Comparison of ENCODE assay signal across 9 mouse cellular contexts in genomic region chr9:8133586-8134115, GRCm38 (mm10). TPM values are rescaled to one million over a fixed set of nuclear protein-coding genes. Genes with fewer than 3 reads are reported as not detected.
DNase-seq lines count a peak whose midpoint lies in the region; ATAC-seq lines count a peak whose summit lies in the region.
"Had no signal": no experiment of that assay in that cellular context is flagged by ENCODE, and none has a peak within 500 bp of the region (broad histone marks: within the 10 kb centered on the region; RNA-seq: fewer than 3 reads in every experiment).

No protein-coding gene starts in this region.

- peaks cover 2% of the 10 kb centered on the region; the same call in 1 of the 2 replicates for H3K4me1 ChIP-seq in lung, embryonic 16.5 days (replicated peaks; ENCODE audit: control insufficient read depth, insufficient read depth, low read length)
- H3K4me1 ChIP-seq in hindbrain, embryonic 13.5 days (replicated peaks): peaks cover 11% of the 10 kb centered on the region; the same call in 1 of the 2 replicates
- peaks cover 7% of the 10 kb centered on the region for H3K4me1 ChIP-seq in midbrain, embryonic 15.5 days

- 2% methylated on average over 22 of the region's 22 CpGs for WGBS in lung, embryonic 16.5 days
- WGBS in hindbrain, embryonic 13.5 days: 2% methylated on average over 22 of the region's 22 CpGs
- WGBS in midbrain, embryonic 15.5 days: 2% methylated on average over 22 of the region's 22 CpGs

- no peak for ATAC-seq in lung, embryonic 16.5 days (ENCODE audit: low read depth)
- no peak; the same call in 1 of the 2 replicates for ATAC-seq in hindbrain, embryonic 13.5 days (ENCODE audit: low FRiP score)
- ATAC-seq in midbrain, embryonic 15.5 days (replicated peaks): peak; percentile 49

- H3K4me2 ChIP-seq in lung, embryonic 16.5 days (ENCODE audit: low read depth, low read length): peak overlapping the region; percentile 87
- peak overlapping the region; percentile 59 for H3K4me2 ChIP-seq in hindbrain, embryonic 13.5 days
- H3K4me2 ChIP-seq in midbrain, embryonic 15.5 days: peak overlapping the region; percentile 63

- H3K27me3 ChIP-seq in lung, embryonic 16.5 days (ENCODE audit: control insufficient read depth, insufficient read depth, low read depth, low read length): no peaks in the 10 kb centered on the region
- H3K27me3 ChIP-seq in hindbrain, embryonic 13.5 days: no peaks in the 10 kb centered on the region
- no peaks in the 10 kb centered on the region for H3K27me3 ChIP-seq in midbrain, embryonic 15.5 days (replicated peaks)

- H3K27ac ChIP-seq in lung, embryonic 16.5 days (ENCODE audit: low read length): 0 out of 2 replicates have a peak overlapping the region, but pooled peaks have one; percentile 39
- H3K27ac ChIP-seq in hindbrain, embryonic 13.5 days: peak overlapping the region; percentile 9; the same call in 1 of the 2 replicates
- H3K27ac ChIP-seq in midbrain, embryonic 15.5 days: peak overlapping the region; percentile 76
- H3K27ac ChIP-seq: macrophage had no signal

- peak overlapping the region; percentile 70 for H3K9ac ChIP-seq in lung, embryonic 16.5 days (ENCODE audit: low read length)
- H3K9ac ChIP-seq in hindbrain, embryonic 13.5 days: peak overlapping the region; percentile 71
- peak overlapping the region; percentile 78 for H3K9ac ChIP-seq in midbrain, embryonic 15.5 days

- H3K9me3 ChIP-seq in lung, embryonic 16.5 days (ENCODE audit: control insufficient read depth, low read length): no peaks in the 10 kb centered on the region
- no peaks in the 10 kb centered on the region for H3K9me3 ChIP-seq in hindbrain, embryonic 13.5 days
- no peaks in the 10 kb centered on the region for H3K9me3 ChIP-seq in midbrain, embryonic 15.5 days

- no peaks in the 10 kb centered on the region for H3K36me3 ChIP-seq in lung, embryonic 16.5 days (ENCODE audit: control insufficient read depth, insufficient read depth, low read length)
- no peaks in the 10 kb centered on the region for H3K36me3 ChIP-seq in hindbrain, embryonic 13.5 days
- H3K36me3 ChIP-seq in midbrain, embryonic 15.5 days (replicated peaks): no peaks in the 10 kb centered on the region

- DNase-seq in lung, adult 18-20 months: no peak
- DNase-seq in embryo, embryonic 11.5 days (ENCODE audit: low read depth, low spot score): peak; percentile 4
- no peak for DNase-seq in urinary bladder, adult 18-20 months (ENCODE audit: low spot score in 2 of 2)
- DNase-seq in gastrocnemius, postnatal 25 days: no peak
- no peak for DNase-seq in spleen, postnatal 4 days (ENCODE audit: low spot score in 2 of 2)

- H3K4me3 ChIP-seq in lung, embryonic 16.5 days (ENCODE audit: low read length): peak overlapping the region; percentile 86
- peak overlapping the region; percentile 70 for H3K4me3 ChIP-seq in hindbrain, embryonic 13.5 days
- H3K4me3 ChIP-seq in midbrain, embryonic 15.5 days: peak overlapping the region; percentile 96

RNA-seq across cellular contexts. Expression of gene Cep126, which starts 0.4 kb away (rescaled TPM):
- 3.0 and 3.5 TPM in 2 replicates for polyA plus RNA-seq in lung, embryonic 16.5 days (2015; fragmentation: Nextera tagmentation; extraction: Ambion mirVana)
- polyA plus RNA-seq in hindbrain, embryonic 13.5 days (2015; fragmentation: Nextera tagmentation; extraction: Ambion mirVana): 2.6 and 3.7 TPM in 2 replicates
- 3.6 and 4.8 TPM in 2 replicates for polyA plus RNA-seq in midbrain, embryonic 15.5 days (2015; fragmentation: Nextera tagmentation; extraction: Ambion mirVana)
- total RNA-seq in gastrocnemius, postnatal 25 days (2021): under 1 TPM; 0.40 to 0.67 TPM

Comparison
In these comparisons a context has a peak if more than half of its experiments do, and no peak if none do; other contexts are left out.
1. H3K27ac ChIP-seq: peak in every context shown above with its lines; median percentile 76 in midbrain, embryonic 15.5 days; 39 in lung, embryonic 16.5 days; 9 in hindbrain, embryonic 13.5 days.